Mouse (Mus musculus) gonadal fat pad, adult 2 months (tissue): ENCODE measurements around the gene Myzap. TPM values are rescaled to one million over a fixed set of nuclear protein-coding genes. Genes with fewer than 3 reads are reported as not detected.

Experiments
- DNase-seq: peaks from one replicate; pipeline ENCODE4 v3.0.0-alpha.2; 2012; ENCODE audit warnings: low read depth
- polyA plus RNA-seq: library from polyadenylated mRNA; depleted of rRNA; stranded (reverse); fragments of >200 nt; gene quantifications from 2 replicates; pipeline ENCODE4 v1.2.3, GENCODE M21; 2012

Myzap gene
- polyA plus RNA-seq, 1 experiment, result 18.2 TPM

- no peak for DNase-seq
Measured at GRCm38 (mm10) chr9:71599861-71600260, 7.7 kb upstream of the Myzap start.

DNA sequence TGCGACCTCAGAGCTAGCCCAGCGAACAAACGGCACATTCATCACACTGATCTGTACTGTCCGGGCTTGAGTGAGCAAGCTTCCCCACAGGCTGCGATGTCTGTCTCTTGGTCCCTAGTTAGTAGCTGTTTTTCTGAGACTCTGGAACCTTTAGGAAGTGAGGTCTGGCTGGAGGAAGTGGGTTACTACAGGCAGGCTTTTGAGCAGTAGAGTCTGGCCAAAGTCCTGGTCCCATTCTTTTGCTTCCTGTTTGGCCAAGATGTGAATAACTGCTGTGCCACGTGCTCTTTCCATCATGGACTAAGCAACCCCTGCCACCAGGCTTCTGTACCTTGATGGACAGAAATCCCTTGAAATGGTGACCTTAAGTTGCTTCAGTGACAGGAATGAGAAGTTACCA lies 4.7 kb upstream of the Myzap start:
- no peak for DNase-seq

GRCm38 (mm10) chr9:71592577-71593285 lies 571 bp upstream of the Myzap start:
- no peak for DNase-seq

- no peak for DNase-seq
Measured at GRCm38 (mm10) chr9:71591106-71591505, 1.1 kb downstream of the Myzap start.

DNA sequence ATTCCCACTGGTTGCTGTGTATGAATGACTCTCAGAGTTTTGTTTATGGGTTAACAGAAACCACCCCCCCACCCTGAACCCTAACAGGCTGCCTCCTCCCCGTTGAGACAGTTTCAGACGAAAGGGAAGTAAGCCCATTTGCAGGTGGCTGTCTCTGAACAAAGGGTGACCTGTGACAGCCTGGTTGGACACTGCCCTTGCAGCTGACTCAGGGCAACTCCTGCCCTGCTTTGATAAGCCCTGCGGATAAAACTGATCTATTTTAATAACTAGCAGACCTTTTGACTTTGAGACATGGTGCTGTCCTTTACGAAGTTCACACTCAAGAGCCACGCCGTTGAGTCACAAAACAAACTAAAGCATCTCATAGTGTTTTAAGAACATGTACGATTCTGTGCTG lies 2.4 kb downstream of the Myzap start:
- DNase-seq, result no peak

DNA sequence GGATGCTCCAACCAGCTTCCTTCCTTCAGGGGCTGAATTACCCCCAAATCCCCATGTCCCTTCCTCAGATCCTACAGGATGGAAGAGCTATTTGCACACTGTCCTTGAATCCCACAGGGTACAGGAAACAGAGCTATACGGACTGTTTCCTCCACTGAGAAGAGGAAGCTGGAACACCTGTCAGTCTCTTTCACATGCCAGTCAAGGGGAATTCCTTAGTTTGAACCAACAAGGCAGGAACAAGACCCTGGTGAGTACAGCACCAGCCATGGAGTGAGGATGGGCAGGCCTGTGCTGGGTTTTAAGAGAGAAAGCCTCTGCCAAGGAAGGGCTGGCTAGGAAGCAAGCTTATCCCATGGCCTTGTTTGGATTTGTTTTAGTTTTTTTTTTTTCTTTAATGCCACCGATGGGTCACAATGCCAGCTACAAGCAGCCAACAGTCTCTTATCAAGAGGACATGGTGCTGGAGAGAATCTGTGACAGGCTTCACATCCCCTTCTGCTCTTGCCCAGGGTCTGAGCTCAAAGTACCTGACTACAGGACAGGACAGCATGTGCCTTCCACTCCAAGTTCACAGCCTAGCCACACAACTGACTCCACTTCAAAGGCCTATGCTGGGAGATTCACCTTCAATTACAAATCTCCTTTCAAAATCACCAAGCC lies 3.1 kb downstream of the Myzap start:
- no peak for DNase-seq

DNA sequence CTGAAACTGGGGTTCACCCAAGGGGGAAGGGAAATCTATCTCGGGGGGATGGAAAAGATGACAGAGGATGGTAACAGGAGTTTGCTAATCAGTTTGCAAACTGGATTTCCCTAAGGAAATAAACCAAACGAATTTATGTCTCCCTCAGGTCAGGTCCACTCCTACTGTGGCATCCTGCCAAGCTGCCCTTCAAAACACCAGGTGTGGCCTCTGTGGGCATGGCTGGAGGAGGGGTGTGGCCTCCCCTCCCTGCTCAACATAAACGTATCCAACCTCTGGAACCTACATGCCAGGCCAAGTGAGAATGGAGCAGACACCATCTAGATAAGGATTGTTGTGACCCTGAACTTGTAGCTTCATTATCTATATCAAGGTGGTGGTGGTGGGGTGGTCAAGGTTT lies 5.8 kb downstream of the Myzap start:
- no peak for DNase-seq

DNA sequence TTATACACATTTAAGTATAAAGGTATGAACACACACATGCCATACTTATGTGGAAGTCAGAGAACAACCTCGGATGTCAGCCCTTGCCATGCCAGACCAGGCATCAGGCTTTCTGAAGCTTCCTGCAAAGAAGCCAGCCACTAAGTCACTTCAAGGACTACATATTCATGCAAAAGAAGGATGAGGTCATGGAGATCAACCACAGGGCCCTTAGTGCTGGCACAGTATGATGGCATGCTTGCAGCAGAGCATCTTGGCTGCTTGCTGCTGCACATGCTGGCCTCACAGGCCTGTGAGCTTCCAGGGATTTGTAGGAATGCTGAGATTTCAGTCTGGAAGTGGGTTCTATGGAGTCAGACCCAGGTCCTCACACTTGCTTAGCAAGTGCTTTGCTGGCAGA lies 9.4 kb downstream of the Myzap start:
- DNase-seq, result no peak

GRCm38 (mm10) chr9:71578896-71579564 lies 13.1 kb downstream of the Myzap start:
- peak; percentile 62 for DNase-seq

GRCm38 (mm10) chr9:71574440-71574839 lies 17.7 kb downstream of the Myzap start:
- no peak for DNase-seq

- no peak for DNase-seq
Measured at GRCm38 (mm10) chr9:71573771-71574340, 18.3 kb downstream of the Myzap start.

DNA sequence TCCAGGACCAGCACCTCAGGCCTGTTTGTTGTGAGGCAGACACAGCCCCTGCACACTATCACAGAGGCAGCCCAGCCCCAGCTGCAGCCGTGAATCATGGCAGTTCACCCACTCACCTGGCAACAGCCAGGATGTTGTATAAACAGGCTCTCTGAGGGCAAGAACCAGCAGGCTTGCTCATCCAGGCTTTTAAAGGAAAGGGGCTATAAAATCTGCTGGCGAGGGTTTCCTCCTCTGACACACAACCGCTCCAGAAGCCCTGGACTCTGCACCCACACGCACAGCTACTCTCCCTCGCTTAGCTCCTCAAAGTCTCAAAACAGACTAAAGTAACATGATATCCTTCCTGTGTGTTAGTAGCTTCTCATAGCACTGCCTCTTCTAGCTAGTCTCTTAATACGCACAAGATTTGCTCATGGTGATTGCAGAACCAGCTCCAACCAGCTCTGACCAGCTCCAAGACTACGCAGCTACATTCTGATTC lies 21.0 kb downstream of the Myzap start:
- DNase-seq, result peak; percentile 55

GRCm38 (mm10) chr9:71570170-71570569 lies 22.0 kb downstream of the Myzap start:
- no peak for DNase-seq

DNA sequence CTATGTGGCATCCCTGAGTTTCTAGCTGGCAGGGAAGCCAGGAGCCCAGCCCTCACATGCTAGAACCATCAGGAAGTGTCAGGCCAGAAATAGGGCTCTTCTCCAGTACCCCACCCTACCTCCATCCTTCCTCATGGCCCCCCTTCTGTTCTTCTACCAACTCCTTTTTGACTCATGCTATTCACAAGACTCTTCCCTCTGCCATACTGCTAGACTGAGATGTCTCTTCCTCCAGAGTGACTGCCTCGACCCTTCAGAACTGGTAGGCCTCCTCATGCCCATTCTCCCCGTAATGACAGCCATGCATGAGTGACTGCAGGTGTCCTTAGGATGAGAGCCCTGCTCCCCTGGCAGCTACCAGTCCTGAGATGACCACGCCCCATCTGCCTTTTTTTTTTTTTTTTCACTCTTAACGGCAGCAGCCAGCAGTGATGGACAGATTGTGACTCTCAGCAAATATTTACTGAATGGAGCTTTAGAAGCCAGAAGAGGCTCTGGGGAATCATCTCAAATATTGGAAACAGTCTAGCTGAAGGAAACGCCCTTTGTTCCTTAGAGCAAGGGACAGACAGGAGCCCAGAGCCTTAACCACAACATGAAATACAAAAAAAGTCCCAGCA lies 23.7 kb downstream of the Myzap start:
- no peak for DNase-seq

- no peak for DNase-seq
Measured at GRCm38 (mm10) chr9:71567391-71567790, 24.8 kb downstream of the Myzap start.

GRCm38 (mm10) chr9:71566763-71567162 lies 25.4 kb downstream of the Myzap start:
- no peak for DNase-seq

DNA sequence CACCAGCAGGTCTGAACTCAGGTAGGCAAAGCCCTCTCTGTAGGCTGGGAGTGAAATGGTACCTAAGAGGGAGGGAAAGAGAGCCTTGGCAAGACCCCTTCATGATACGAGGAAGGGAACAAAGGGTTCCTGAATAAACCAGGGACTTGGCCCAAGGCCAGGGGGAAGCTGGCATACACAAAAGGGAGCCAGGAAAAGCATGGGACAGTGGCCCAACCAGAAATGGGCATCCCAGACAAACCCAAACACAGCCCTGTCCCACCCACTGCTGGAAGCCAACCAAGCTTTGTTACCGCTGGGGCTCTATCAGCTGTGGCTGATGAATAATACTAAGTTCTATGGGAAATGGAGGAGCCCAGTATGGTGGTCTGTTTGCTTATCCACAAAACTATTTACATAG lies 34.4 kb downstream of the Myzap start:
- DNase-seq, result no peak

DNA sequence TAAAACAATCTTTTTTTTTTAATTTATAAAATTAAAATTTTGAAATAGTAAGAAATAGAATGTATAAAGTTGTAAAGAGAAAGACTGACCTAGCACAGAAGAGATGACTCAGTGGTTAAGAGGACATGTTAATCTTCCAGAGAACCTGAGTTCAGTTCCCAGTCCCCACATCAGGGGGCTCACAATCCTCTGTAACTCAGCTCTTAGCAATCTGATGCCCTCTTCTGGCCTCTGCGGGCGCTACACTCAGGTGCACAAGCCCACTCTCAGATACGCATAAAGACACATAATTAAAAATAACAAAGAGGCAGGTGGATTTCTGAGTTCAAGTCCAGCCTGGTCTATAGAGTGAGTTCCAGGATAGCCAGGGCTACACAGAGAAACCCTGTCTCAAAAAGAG lies 38.2 kb downstream of the Myzap start:
- DNase-seq, result no peak

DNA sequence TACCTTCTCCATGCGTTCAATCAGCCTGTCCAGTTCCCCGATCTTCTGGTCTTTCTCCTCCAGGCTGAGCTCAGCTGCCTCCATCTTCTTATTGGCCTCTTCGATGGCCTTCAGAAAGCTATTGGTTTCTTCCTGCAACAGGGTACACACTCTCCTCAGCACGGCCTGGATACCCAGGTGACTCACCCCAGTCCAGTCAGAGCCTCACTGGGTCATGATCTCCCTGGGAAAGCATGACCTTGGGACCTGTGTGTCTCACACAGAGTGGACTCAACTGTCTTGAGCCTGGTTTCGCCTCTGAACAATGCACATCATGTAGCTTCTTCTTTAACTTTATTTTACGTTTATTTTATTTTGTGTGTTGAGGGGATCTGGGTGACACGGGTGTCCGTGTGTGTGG lies 42.0 kb downstream of the Myzap start:
- no peak for DNase-seq

DNA sequence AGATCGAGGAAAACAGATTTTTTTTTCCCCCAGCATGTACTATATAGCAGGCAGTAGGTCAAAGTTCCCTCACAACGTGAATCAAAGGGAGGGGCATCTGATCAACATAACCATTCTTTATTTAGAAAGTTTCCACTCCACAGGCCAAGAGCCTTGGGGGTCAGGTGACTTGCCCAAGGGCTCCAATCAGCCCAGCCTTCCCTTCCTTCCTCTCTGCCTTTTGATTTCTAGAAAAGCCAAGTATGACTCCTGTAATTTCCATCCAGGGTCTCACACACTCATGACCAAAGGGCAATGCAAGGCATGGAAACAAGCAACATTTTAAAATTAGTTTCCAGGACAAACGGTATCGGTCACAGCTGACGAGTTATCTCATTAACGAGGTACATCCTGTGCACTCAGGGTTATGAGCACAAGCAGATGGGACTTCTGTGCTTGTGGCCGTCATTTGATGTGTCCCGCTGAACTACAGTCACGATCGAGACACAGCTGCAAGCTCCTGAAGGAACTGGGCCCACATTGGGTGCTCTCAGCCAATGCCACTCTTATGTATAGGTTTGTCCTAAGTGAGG lies 44.4 kb downstream of the Myzap start:
- no peak for DNase-seq

- no peak for DNase-seq
Measured at GRCm38 (mm10) chr9:71544831-71545230, 47.3 kb downstream of the Myzap start.
